Mouse (Mus musculus) thymus, postnatal 10 days (tissue): ENCODE results near the gene Tbccd1.
"Not testable (repeated sequence)": the region's sequence is repeated elsewhere in the genome, so short reads cannot be mapped to it uniquely, and the experiment has no call there.

Source experiments
- DNase-seq, 2 experiments: peaks; one replicate each; pipeline ENCODE4 v3.0.0; 2021; ENCODE audit warnings: low spot score in 2 of 2

Tbccd1 gene

GRCm38 (mm10) chr16:22782686-22783085, 74.8 kb downstream of the Tbccd1 start:
- DNase-seq = no peak

GRCm38 (mm10) chr16:22779228-22779835, 78.1 kb downstream of the Tbccd1 start:
- no peak for DNase-seq

- DNase-seq = not testable (repeated sequence)
Measured at GRCm38 (mm10) chr16:22778296-22778695, 79.2 kb downstream of the Tbccd1 start.

GRCm38 (mm10) chr16:22775471-22775985, 81.9 kb downstream of the Tbccd1 start:
- no peak for DNase-seq

GRCm38 (mm10) chr16:22768661-22769060, 88.8 kb downstream of the Tbccd1 start:
- DNase-seq = no peak

- peak in 1 of 2 experiments; percentile 4 for DNase-seq
Measured at GRCm38 (mm10) chr16:22767405-22767804, 90.1 kb downstream of the Tbccd1 start.

GRCm38 (mm10) chr16:22766738-22767211, 90.7 kb downstream of the Tbccd1 start:
- no peak for DNase-seq

- DNase-seq = no peak
Measured at GRCm38 (mm10) chr16:22765531-22765930, 91.9 kb downstream of the Tbccd1 start.
